Mouse (Mus musculus): Measurements from ENCODE around the gene Fto.

Gene Fto

GRCm38 (mm10) chr8:91625686-91626558 is 312.6 kb downstream of the Fto start:
- DNase-seq, result no peak

GRCm38 (mm10) chr8:91629594-91629993 is 316.3 kb downstream of the Fto start:
- no peak for DNase-seq

- no peak for DNase-seq
Measured at GRCm38 (mm10) chr8:91630320-91631033, 317.2 kb downstream of the Fto start.

- DNase-seq, result no peak
Measured at GRCm38 (mm10) chr8:91632411-91632810, 319.1 kb downstream of the Fto start.

GRCm38 (mm10) chr8:91635406-91635805 is 322.1 kb downstream of the Fto start:
- DNase-seq, result no peak

- no peak for DNase-seq
Measured at GRCm38 (mm10) chr8:91636887-91637286, 323.6 kb downstream of the Fto start.

- peak; percentile 37 for DNase-seq
Measured at GRCm38 (mm10) chr8:91637684-91638083, 324.4 kb downstream of the Fto start.

- no peak for DNase-seq
Measured at GRCm38 (mm10) chr8:91638256-91638655, 324.9 kb downstream of the Fto start.

- no peak for DNase-seq
Measured at GRCm38 (mm10) chr8:91640471-91640870, 327.1 kb downstream of the Fto start.

GRCm38 (mm10) chr8:91645484-91645883 is 332.2 kb downstream of the Fto start:
- DNase-seq, result no peak

- no peak for DNase-seq
Measured at GRCm38 (mm10) chr8:91647959-91648358, 334.6 kb downstream of the Fto start.

- no peak for DNase-seq
Measured at GRCm38 (mm10) chr8:91648776-91649175, 335.5 kb downstream of the Fto start.

GRCm38 (mm10) chr8:91653561-91653960 is 340.2 kb downstream of the Fto start:
- no peak for DNase-seq

GRCm38 (mm10) chr8:91657381-91657780 is 344.1 kb downstream of the Fto start:
- DNase-seq, result no peak

- DNase-seq, result no peak
Measured at GRCm38 (mm10) chr8:91660879-91661278, 347.6 kb downstream of the Fto start.

GRCm38 (mm10) chr8:91669461-91670071 is 356.2 kb downstream of the Fto start:
- DNase-seq, result no peak

- DNase-seq, result no peak
Measured at GRCm38 (mm10) chr8:91676928-91677327, 363.6 kb downstream of the Fto start.

- DNase-seq, result no peak
Measured at GRCm38 (mm10) chr8:91679451-91679850, 366.1 kb downstream of the Fto start.

GRCm38 (mm10) chr8:91680125-91680524 is 366.8 kb downstream of the Fto start:
- DNase-seq, result no peak

GRCm38 (mm10) chr8:91684596-91685317 is 371.4 kb downstream of the Fto start:
- DNase-seq, result no peak

GRCm38 (mm10) chr8:91685408-91685807 is 372.1 kb downstream of the Fto start:
- DNase-seq, result no peak

- no peak for DNase-seq
Measured at GRCm38 (mm10) chr8:91692056-91692721, 378.9 kb downstream of the Fto start.
